Mouse (Mus musculus) layer of hippocampus, adult 8-10 months (tissue): ENCODE results near the gene Npepps. TPM values are rescaled to one million over a fixed set of nuclear protein-coding genes. Genes with fewer than 3 reads are reported as not detected.

Experiments
- DNase-seq, 2 experiments: peaks; one replicate each; pipeline ENCODE4 v3.0.0; 2022; ENCODE audit warnings: low spot score in 2 of 2
- total RNA-seq, 4 experiments: library from RNA; stranded (reverse); gene quantifications; 2 replicates each; pipeline ENCODE4 v1.2.4; 2022

Gene Npepps
- total RNA-seq, 4 experiments from 2014 or later, result 142 to 161 (median 151) TPM

DNA sequence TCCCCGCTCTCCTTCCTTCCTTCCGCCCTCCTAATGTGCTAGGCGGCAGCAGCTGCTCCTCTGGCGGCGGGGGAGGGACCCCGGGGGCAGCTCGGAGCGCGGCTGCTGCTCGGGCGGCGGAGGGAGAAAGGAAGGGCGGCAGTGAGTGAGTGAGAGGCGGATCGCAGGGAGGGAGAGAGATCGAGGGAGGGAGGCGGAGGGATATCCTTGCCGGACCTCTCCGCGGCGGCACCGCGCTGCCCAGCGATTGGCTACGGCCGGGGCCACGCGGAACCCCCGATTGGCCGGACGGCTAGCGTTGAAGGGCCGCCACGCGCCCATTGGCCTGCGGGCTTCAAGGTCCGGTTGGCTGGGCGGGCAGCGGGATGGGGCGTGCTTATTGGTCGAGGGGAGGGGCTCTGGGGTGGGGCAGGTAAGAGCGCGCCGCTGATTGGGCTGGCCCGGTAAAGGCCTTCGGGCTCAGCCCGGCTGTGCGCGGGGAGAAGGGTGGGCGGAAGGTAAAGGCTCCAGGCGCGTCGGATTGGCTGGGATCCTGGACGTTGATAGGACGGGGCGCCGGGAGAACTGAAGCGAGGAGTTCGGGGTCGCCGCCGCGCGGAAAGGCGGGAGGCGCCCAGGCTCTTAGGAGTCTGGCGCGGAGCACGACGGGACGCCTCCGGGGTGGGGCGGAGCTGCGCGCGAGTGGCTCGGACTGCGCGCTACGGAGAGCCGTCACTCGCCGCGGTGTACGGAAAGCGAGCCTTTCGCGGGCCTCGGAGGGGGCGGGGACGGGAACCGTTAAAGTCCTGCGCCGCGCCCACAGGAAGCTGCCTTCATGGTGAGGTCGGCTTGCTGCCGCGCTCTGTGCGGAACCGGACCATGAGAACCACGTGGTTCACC is 92.4 kb downstream of the Npepps start, which contains the start of gene Kpnb1:
Kpnb1 (minus strand) TSS at position 118 of the 879 bp plus-strand sequence.
- DNase-seq, result peak; percentile 97 to 99

DNA sequence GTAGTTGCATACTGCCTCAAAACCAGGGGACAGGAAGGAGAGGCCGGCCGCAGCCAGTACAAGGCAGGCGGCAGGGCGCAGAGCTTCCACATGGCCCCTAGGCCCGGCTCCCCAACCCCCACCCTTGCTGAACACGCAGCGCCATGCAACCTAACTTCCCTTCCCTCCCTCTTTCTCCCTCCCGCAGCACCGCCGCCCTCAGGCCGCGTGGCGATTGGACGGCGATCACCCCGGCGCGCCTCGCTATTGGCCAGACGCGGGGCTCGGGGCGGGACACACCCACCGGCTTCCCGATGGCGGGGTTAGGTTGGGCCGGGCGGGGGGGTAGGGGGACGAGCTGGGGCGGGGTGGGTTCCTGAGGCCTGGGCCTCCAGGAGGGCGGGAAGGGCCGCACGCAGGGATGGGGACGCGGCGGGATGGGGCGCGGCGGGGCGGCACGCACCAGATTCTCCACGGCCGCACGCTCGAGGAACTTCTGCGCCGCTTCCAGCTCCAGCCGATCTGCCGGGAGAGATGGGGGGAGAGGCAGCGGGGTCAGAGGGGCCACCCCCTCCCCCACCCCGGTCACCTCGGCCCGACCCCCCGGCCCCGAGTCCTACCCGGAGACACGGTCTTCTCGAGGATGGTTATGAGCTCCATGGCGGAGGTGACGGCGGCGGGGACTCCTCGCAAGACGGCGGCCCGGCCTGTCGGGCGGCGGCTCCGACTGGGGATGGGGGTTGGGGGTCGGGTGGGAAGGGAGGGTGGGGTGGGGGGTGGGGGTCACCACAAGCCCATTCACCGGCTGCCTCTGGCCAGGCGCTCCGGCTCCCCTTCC is 93.3 kb downstream of the Npepps start:
- DNase-seq, result peak; percentile 95

DNA sequence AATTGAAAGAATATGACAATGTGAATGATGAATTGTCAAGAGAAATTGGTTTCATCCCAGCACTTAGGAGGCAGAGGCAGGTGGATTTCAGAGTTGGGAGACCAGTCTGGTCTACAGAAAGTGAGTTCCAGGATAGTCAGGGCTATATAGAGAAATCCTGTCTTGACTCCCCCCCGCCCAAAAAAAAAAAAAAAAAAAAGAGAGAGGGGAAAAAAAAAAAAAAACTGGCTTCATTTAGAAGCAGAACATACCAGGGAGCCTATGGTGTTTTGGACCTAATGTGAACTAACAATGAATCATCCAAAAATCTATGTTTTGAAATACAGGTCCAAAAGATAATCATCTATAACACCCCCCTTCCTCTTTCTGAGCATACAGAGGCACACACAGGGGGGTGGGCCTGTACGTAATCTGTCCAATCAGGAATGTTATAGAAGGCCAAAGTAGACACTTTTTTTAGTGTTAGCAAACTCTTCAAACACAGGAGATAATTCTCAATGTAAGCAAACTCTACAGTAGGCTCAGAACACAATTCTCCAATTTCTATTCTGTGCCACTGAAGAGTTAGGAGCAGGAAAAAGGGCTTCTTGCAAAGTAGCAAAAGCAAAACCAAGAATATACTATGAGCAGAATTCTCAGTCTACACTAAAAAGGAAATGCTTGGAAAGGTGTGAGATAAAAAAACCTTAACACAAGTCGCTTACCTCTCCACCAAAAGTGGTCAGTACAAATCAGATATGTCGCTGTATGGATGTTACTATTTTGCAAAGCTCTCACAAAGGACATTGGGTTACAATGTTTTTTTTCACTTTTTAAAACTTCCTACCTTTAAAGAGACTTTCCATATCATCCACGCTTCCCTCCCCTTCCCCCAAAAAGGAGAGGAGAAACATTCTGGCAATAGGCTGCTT is 94.5 kb downstream of the Npepps start:
- no peak for DNase-seq

DNA sequence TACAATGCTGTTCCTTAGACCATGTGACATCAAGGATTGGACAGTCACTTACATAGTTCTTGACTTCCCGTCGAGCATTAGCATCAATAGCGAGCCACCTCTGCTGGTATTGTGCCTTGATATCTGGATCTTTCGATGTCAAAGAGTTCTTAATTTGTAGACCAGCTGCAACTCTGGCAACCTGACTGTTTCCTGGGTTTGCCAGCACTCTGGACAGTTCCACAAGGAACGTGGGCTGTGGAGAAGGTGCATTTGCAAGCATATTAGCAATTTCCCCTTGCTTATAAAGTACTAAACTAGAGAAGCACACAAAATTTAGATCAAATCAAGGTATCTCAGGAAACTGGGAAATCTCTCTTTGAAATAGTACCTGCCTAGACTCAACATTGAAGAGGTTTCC is 95.6 kb downstream of the Npepps start:
- no peak for DNase-seq

DNA sequence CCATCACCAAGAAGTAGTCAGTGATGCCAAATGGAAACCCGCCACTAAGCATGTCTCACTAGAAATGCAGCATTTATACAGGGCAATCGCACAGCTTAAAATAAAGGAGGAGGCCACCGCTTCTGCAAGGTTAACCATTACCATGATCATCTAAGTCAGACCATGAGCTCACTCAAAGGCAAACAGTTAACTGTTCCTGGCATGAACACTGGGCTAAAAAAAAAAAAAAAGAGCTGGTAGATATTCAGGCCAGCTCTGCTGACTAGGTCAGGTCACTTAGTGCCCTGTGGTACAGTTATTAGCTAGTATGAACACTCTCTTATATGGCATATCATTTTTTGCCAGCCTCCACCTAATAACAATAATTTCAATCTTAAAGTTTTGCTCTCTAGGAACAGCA is 98.0 kb downstream of the Npepps start:
- no peak for DNase-seq

DNA sequence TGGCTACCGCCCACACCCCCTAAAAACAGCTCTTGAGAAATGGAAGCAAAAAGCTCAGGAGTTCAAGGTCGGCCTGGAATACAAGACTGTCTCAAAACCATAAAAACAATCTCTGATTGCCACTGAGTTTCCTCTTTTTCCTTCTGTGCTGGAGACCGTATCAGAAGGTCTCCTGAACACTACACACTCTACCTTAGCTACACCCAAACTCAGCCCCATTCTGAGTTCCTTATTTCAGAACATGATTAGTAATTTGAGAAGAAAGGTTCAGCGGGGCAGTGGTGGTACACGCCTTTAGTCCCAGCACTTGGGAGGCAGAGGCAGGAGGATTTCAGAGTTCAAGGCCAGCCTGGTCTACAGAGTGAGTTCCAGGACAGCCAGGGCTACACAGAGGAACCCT is 99.4 kb downstream of the Npepps start:
- DNase-seq, result no peak

DNA sequence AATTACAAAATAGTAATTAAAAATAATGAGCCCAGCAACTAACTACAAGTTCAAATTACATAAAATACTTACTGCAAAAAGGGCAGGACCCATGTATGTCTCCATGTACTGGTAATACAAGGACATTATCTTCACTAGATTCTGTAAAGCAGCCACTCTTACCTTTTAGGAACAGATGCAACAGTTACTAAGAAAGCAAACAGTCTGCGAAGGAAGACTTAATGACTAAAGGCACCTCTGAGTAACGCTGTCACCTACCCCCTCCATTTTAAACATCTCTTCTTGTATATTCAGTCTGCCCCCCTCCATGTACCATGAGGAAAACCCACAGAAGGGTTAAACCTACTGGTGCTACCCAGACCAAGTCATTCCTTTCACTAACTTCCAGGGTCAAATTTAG is 102.2 kb downstream of the Npepps start:
- DNase-seq, result no peak

DNA sequence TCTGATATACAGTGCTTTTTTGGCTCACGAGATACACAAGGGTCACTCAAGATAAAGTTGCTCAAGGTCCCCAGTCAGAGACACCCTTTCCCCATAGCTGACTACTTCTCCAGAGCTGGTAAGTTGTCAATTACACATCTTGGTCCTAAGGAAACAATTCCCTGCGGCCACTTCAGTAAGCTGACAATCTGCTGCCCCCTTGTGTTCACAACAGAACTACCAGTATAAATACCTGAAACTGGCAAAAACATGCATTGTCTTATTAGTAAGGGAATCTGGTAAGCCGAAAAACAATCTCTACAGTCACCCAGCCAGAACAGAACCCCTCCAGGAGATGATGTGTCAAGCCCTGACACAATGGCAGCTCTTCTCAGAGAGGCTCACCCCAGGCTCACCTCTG is 103.6 kb downstream of the Npepps start:
- DNase-seq, result peak in 1 of 2 experiments; percentile 51

DNA sequence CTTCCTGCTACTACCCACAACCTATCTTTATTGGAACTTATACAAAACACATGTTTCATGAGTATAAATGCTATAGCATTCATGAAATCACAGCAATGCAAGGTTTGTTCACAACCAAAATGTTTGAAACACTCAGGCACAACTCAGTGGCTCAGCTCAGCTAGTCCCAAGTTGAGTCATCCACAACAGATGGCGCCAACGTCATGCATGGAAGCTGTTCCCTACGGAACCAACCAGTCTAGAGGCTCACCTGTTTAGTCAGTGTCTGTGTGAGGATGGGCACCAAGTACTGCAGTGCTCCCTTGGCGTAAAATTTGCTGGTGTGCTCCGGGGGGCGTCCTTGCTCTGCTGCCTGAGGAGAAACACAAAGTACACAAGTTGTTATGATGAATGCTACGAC is 104.9 kb downstream of the Npepps start:
- peak; percentile 69 to 72 for DNase-seq

DNA sequence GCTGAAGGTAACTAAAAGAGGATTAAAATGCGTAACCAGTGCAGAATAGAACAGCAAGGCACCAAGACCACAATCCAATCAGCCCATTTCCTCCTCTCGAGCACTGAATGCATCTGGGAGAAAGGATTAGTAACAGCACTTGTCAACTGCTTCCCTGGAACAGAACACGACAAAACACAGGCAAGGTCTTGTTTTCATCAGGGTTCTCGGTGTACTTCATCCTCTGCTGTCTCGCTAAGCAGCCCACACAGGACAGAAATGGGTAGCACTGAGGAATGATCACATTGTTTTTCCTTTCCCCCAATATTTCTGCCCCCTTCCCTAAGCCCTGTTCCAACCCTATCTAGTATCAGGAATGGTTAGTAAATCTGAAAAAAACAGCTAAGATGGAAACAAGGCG is 120.1 kb downstream of the Npepps start:
- DNase-seq, result no peak

DNA sequence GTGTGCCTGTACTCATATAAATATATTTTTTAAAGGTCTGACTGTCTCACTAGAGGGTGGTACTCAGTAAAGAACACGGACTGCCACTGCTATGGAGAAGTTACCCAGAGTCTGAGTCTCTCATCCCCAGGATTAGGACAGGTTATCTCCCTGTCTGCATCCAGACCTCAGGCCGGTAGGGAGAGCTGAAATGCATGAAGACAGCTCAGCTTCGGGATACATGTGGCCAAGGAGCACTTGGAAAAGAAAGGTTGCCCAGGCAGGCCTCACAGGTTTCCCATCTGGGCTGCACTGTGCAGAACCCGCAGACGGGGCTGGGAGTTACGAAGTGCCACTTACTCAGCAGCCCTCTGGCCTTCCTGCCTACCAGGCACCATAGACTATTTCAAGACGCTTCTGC is 123.4 kb downstream of the Npepps start:
- no peak for DNase-seq

Other genes starting within 250 kb of the Npepps start
- gene Lrrc46, start 239.2 kb downstream of the Npepps start, total RNA-seq, result 1 to 10 TPM in 2 of 4 experiments, under 1 TPM in 2; 0.87 to 1.9 (median 1.3) TPM
- gene Mrpl10, start 239.1 kb downstream of the Npepps start, total RNA-seq, result 10 to 100 TPM; 76.3 to 85.2 (median 77.8) TPM
- gene Osbpl7, start 230.0 kb downstream of the Npepps start, total RNA-seq, result 10 to 100 TPM; 18.6 to 21.7 (median 20.6) TPM
- under 1 TPM in 1 of 4 experiments, not detected in 3; 0.18 TPM for gene Tbx21, start 165.3 kb downstream of the Npepps start, total RNA-seq
- 10 to 100 TPM; 85.9 to 92.0 (median 89.4) TPM for gene Tbkbp1, start 129.1 kb downstream of the Npepps start, total RNA-seq
- 100 to 1,000 TPM; 126 to 131 (median 130) TPM for gene Kpnb1, start 92.8 kb downstream of the Npepps start, total RNA-seq
- gene Mrpl45, start 35.1 kb upstream of the Npepps start, total RNA-seq, result 10 to 100 TPM; 23.1 to 32.2 (median 27.4) TPM
- gene Gpr179, start 71.4 kb upstream of the Npepps start, total RNA-seq, result under 1 TPM; 0.14 to 0.59 (median 0.34) TPM
- gene Socs7, start 81.9 kb upstream of the Npepps start, total RNA-seq, result 10 to 100 TPM; 71.5 to 89.3 (median 79.6) TPM
- gene Arhgap23, start 134.9 kb upstream of the Npepps start, total RNA-seq, result 10 to 100 TPM; 75.7 to 83.2 (median 78.4) TPM
- under 1 TPM in 1 of 4 experiments, not detected in 3; 0.29 TPM for gene 4933428G20Rik, start 219.7 kb upstream of the Npepps start, total RNA-seq